In the genomic region with DNA sequence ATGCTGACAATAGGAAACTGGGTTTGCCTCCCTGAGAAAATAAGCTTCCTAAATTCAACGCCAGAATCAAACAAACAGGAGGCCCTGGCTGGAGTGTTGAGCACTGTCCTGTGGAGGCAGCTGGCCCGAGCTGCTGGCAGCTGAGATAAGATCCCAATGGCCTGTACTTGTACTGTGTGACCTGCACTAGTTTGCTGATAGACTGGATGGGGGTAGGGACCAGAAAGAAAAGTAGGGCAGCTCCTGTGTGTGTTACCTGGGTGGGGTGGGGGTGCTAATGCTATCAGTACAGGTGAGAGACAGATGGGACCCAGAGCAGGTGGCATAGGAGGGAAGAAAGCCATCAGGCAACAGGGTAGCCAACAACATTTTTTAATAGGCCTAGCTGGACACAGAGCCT, we compare ENCODE assay signal across 32 mouse cellular contexts. TPM values are rescaled to one million over a fixed set of nuclear protein-coding genes. Genes with fewer than 3 reads are reported as not detected.
DNase-seq lines count a peak whose midpoint lies in the region; ATAC-seq lines count a peak whose summit lies in the region.
"Had no signal": no experiment of that assay in that cellular context is flagged by ENCODE, and none has a peak within 500 bp of the region (broad histone marks: within the 10 kb centered on the region; RNA-seq: fewer than 3 reads in every experiment).

No protein-coding gene starts in this region.

- H3K27ac ChIP-seq in heart, embryonic 10.5 days: peak overlapping the region; percentile 62; the same call in 1 of the 2 replicates
- H3K27ac ChIP-seq in midbrain, embryonic 11.5 days (ENCODE audit: low read depth, low read length): no peak overlapping the region
- no peak overlapping the region for H3K27ac ChIP-seq in midbrain, embryonic 14.5 days (replicated peaks; ENCODE audit: low read depth, low read length)
- H3K27ac ChIP-seq in liver, embryonic 12.5 days: no peak overlapping the region
- H3K27ac ChIP-seq: embryonic facial prominence, embryonic 12.5 days; heart, embryonic 13.5 days; hindbrain, postnatal 0 days; limb, embryonic 10.5 days; limb, embryonic 15.5 days; liver, embryonic 14.5 days; macrophage; neural tube, embryonic 12.5 days had no signal

- peaks cover 28% of the 10 kb centered on the region for H3K4me1 ChIP-seq in heart, embryonic 10.5 days
- H3K4me1 ChIP-seq in midbrain, embryonic 11.5 days (ENCODE audit: control insufficient read depth, insufficient read depth, low read length): peaks cover 2% of the 10 kb centered on the region; the same call in 1 of the 2 replicates
- peaks cover 10% of the 10 kb centered on the region for H3K4me1 ChIP-seq in midbrain, embryonic 14.5 days (ENCODE audit: control insufficient read depth, insufficient read depth, low read length)
- no peaks in the 10 kb centered on the region for H3K4me1 ChIP-seq in liver, embryonic 12.5 days
- H3K4me1 ChIP-seq: embryonic facial prominence, embryonic 12.5 days; limb, embryonic 10.5 days; limb, embryonic 15.5 days had no signal

- H3K36me3 ChIP-seq in heart, embryonic 10.5 days: no peaks in the 10 kb centered on the region
- H3K36me3 ChIP-seq in midbrain, embryonic 11.5 days (ENCODE audit: control insufficient read depth, insufficient read depth, low read length): no peaks in the 10 kb centered on the region
- H3K36me3 ChIP-seq in midbrain, embryonic 14.5 days (ENCODE audit: control insufficient read depth, insufficient read depth, low read length): no peaks in the 10 kb centered on the region
- H3K36me3 ChIP-seq in liver, embryonic 12.5 days: no peaks in the 10 kb centered on the region
- H3K36me3 ChIP-seq: embryonic facial prominence, embryonic 12.5 days; heart, embryonic 13.5 days; limb, embryonic 10.5 days; limb, embryonic 15.5 days; neural tube, embryonic 12.5 days had no signal

- H3K4me3 ChIP-seq in heart, embryonic 10.5 days: no peak overlapping the region
- no peak overlapping the region for H3K4me3 ChIP-seq in midbrain, embryonic 11.5 days (ENCODE audit: low read depth, low read length)
- H3K4me3 ChIP-seq in midbrain, embryonic 14.5 days (replicated peaks; ENCODE audit: low read depth, low read length): no peak overlapping the region
- no peak overlapping the region for H3K4me3 ChIP-seq in liver, embryonic 12.5 days
- H3K4me3 ChIP-seq: embryonic facial prominence, embryonic 12.5 days; heart, embryonic 13.5 days; limb, embryonic 10.5 days; limb, embryonic 15.5 days; myocyte; neural tube, embryonic 12.5 days had no signal

- no peak overlapping the region for H3K9ac ChIP-seq in midbrain, embryonic 11.5 days (ENCODE audit: low read length)
- no peak overlapping the region for H3K9ac ChIP-seq in midbrain, embryonic 14.5 days (replicated peaks; ENCODE audit: low read length)
- H3K9ac ChIP-seq in liver, embryonic 12.5 days: no peak overlapping the region
- H3K9ac ChIP-seq: embryonic facial prominence, embryonic 12.5 days; heart, embryonic 13.5 days; limb, embryonic 15.5 days; liver, embryonic 14.5 days; neural tube, embryonic 12.5 days had no signal

- 19% methylated on average over 2 of the region's 2 CpGs for WGBS in heart, embryonic 10.5 days
- 55% methylated on average over 2 of the region's 2 CpGs for WGBS in midbrain, embryonic 11.5 days
- WGBS in midbrain, embryonic 14.5 days: 48% methylated on average over 2 of the region's 2 CpGs
- WGBS in liver, embryonic 12.5 days (ENCODE audit: insufficient replicate concordance): 13% methylated on average over 2 of the region's 2 CpGs

- no peaks in the 10 kb centered on the region for H3K9me3 ChIP-seq in heart, embryonic 10.5 days
- H3K9me3 ChIP-seq in midbrain, embryonic 11.5 days (ENCODE audit: control insufficient read depth, low read length): no peaks in the 10 kb centered on the region
- H3K9me3 ChIP-seq in midbrain, embryonic 14.5 days (ENCODE audit: control insufficient read depth, low read length): no peaks in the 10 kb centered on the region
- no peaks in the 10 kb centered on the region for H3K9me3 ChIP-seq in liver, embryonic 12.5 days (replicated peaks)
- H3K9me3 ChIP-seq: embryonic facial prominence, embryonic 12.5 days; heart, embryonic 13.5 days; limb, embryonic 10.5 days; limb, embryonic 15.5 days; neural tube, embryonic 12.5 days had no signal

- peak; percentile 80 for DNase-seq in heart, embryonic 10.5 days (ENCODE audit: low spot score)
- DNase-seq in heart, postnatal 4 days: no peak
- DNase-seq in midbrain, embryonic 11.5 days (ENCODE audit: low spot score, missing footprints): peak; percentile 84
- DNase-seq in midbrain, embryonic 14.5 days: no peak
- DNase-seq in cerebellum, adult 9-10 months: peak; percentile 67
- no peak for DNase-seq in adipocyte (ENCODE audit: low spot score)
- DNase-seq: adrenal gland, postnatal 10 days; embryo, embryonic 11 days; gastrocnemius, postnatal 25 days; heart, adult 11 months; heart, postnatal 10 days; kidney, adult 9 months; kidney, postnatal 10 days; lung, adult 2 months; lung, postnatal 10 days; right cerebral cortex, adult 18-20 months; spleen, adult 18-20 months; thymus, postnatal 4 days had no signal

- H3K27me3 ChIP-seq in heart, embryonic 10.5 days (ENCODE audit: insufficient read depth, poor library complexity, severe bottlenecking): peaks cover 42% of the 10 kb centered on the region; the same call in 1 of the 2 replicates
- no peaks in the 10 kb centered on the region for H3K27me3 ChIP-seq in midbrain, embryonic 11.5 days (ENCODE audit: control insufficient read depth, insufficient read depth, low read length)
- no peaks in the 10 kb centered on the region for H3K27me3 ChIP-seq in midbrain, embryonic 14.5 days (ENCODE audit: control insufficient read depth, insufficient read depth, low read length)
- H3K27me3 ChIP-seq in liver, embryonic 12.5 days (replicated peaks): no peaks in the 10 kb centered on the region; the same call in 1 of the 2 replicates
- H3K27me3 ChIP-seq: embryonic facial prominence, embryonic 12.5 days; heart, embryonic 13.5 days; limb, embryonic 15.5 days; neural tube, embryonic 12.5 days had no signal

- no peak overlapping the region for H3K4me2 ChIP-seq in midbrain, embryonic 11.5 days
- no peak overlapping the region for H3K4me2 ChIP-seq in midbrain, embryonic 14.5 days (ENCODE audit: low read length)
- H3K4me2 ChIP-seq in liver, embryonic 12.5 days: no peak overlapping the region
- H3K4me2 ChIP-seq: embryonic facial prominence, embryonic 12.5 days; heart, embryonic 13.5 days; limb, embryonic 15.5 days; neural tube, embryonic 12.5 days had no signal

- ATAC-seq in midbrain, embryonic 11.5 days (ENCODE audit: low FRiP score): no peak
- ATAC-seq in midbrain, embryonic 14.5 days (ENCODE audit: low FRiP score, low TSS enrichment): no peak
- ATAC-seq in liver, embryonic 12.5 days: no peak
- ATAC-seq: activated CD4-positive, CD25-positive, alpha-beta regulatory T cell, adult 4 months; CD4-positive, CD25-positive, alpha-beta regulatory T cell, adult 4 months; forebrain, embryonic 14.5 days; hindbrain, postnatal 0 days; midbrain, embryonic 16.5 days had no signal

RNA-seq across cellular contexts. Expression of a gene that starts 37.3 kb away (rescaled TPM):
- 22.5 and 24.2 TPM in 2 replicates for polyA plus RNA-seq in heart, embryonic 10.5 days (2016; fragmentation: Nextera tagmentation; extraction: Ambion mirVana)
- 10 to 100 TPM; 79.0 to 82.5 TPM for total RNA-seq in heart, postnatal 4 days (2021)
- polyA plus RNA-seq in midbrain, embryonic 11.5 days (2014; fragmentation: Nextera tagmentation; extraction: Ambion mirVana): 179 and 191 TPM in 2 replicates
- 122 and 165 TPM in 2 replicates for polyA plus RNA-seq in midbrain, embryonic 14.5 days (2014; fragmentation: Nextera tagmentation; extraction: Ambion mirVana)
- 2.6 and 3.2 TPM in 2 replicates for polyA plus RNA-seq in liver, embryonic 12.5 days (2016; fragmentation: Nextera tagmentation; extraction: Ambion mirVana)

Comparison
In these comparisons a context has a peak if more than half of its experiments do, and no peak if none do; other contexts are left out.
1. DNase-seq: peak in heart, embryonic 10.5 days (single experiment), midbrain, embryonic 11.5 days (single experiment) and cerebellum, adult 9-10 months (single experiment); none in heart, postnatal 4 days (single experiment), midbrain, embryonic 14.5 days (single experiment) and adipocyte (single experiment).